Mouse (Mus musculus): ENCODE measurements around the gene Stard13. TPM values are rescaled to one million over a fixed set of nuclear protein-coding genes. Genes with fewer than 3 reads are reported as not detected.

Stard13 gene
- total RNA-seq, 2 experiments from 2014 or later = not detected

GRCm38 (mm10) chr5:151149509-151149908 is 84.1 kb downstream of the Stard13 start:
- no peak for ATAC-seq (replicated peaks; ENCODE audit: low FRiP score, poor library complexity, severe bottlenecking)

- ATAC-seq (replicated peaks; ENCODE audit: low FRiP score, poor library complexity, severe bottlenecking) = no peak
Observed at GRCm38 (mm10) chr5:151148079-151148478, 85.6 kb downstream of the Stard13 start.

- ATAC-seq (replicated peaks; ENCODE audit: low FRiP score, poor library complexity, severe bottlenecking) = no peak
Observed at GRCm38 (mm10) chr5:151145807-151146206, 87.8 kb downstream of the Stard13 start.

- ATAC-seq (replicated peaks; ENCODE audit: low FRiP score, poor library complexity, severe bottlenecking) = no peak
Observed at GRCm38 (mm10) chr5:151143955-151144354, 89.7 kb downstream of the Stard13 start.

- ATAC-seq (replicated peaks; ENCODE audit: low FRiP score, poor library complexity, severe bottlenecking) = no peak
Observed at GRCm38 (mm10) chr5:151142671-151143601, 90.7 kb downstream of the Stard13 start.

GRCm38 (mm10) chr5:151142241-151142640 is 91.4 kb downstream of the Stard13 start:
- ATAC-seq (replicated peaks; ENCODE audit: low FRiP score, poor library complexity, severe bottlenecking) = no peak

GRCm38 (mm10) chr5:151137901-151138300 is 95.7 kb downstream of the Stard13 start:
- ATAC-seq (replicated peaks; ENCODE audit: low FRiP score, poor library complexity, severe bottlenecking) = no peak

GRCm38 (mm10) chr5:151137311-151137710 is 96.3 kb downstream of the Stard13 start:
- no peak for ATAC-seq (replicated peaks; ENCODE audit: low FRiP score, poor library complexity, severe bottlenecking)

GRCm38 (mm10) chr5:151135965-151136364 is 97.7 kb downstream of the Stard13 start:
- ATAC-seq (replicated peaks; ENCODE audit: low FRiP score, poor library complexity, severe bottlenecking) = no peak

- no peak for ATAC-seq (replicated peaks; ENCODE audit: low FRiP score, poor library complexity, severe bottlenecking)
Observed at GRCm38 (mm10) chr5:151135078-151135826, 98.4 kb downstream of the Stard13 start.

GRCm38 (mm10) chr5:151134202-151134601 is 99.4 kb downstream of the Stard13 start:
- no peak for ATAC-seq (replicated peaks; ENCODE audit: low FRiP score, poor library complexity, severe bottlenecking)

- no peak for ATAC-seq (replicated peaks; ENCODE audit: low FRiP score, poor library complexity, severe bottlenecking)
Observed at GRCm38 (mm10) chr5:151133744-151134143, 99.9 kb downstream of the Stard13 start.

GRCm38 (mm10) chr5:151129762-151130161 is 103.9 kb downstream of the Stard13 start:
- ATAC-seq (replicated peaks; ENCODE audit: low FRiP score, poor library complexity, severe bottlenecking) = no peak

GRCm38 (mm10) chr5:151127298-151127717 is 106.3 kb downstream of the Stard13 start:
- no peak for ATAC-seq (replicated peaks; ENCODE audit: low FRiP score, poor library complexity, severe bottlenecking)

- ATAC-seq (replicated peaks; ENCODE audit: low FRiP score, poor library complexity, severe bottlenecking) = no peak
Observed at GRCm38 (mm10) chr5:151126608-151127005, 107.0 kb downstream of the Stard13 start.

GRCm38 (mm10) chr5:151125985-151126607 is 107.5 kb downstream of the Stard13 start:
- no peak for ATAC-seq (replicated peaks; ENCODE audit: low FRiP score, poor library complexity, severe bottlenecking)

- no peak for ATAC-seq (replicated peaks; ENCODE audit: low FRiP score, poor library complexity, severe bottlenecking)
Observed at GRCm38 (mm10) chr5:151117846-151118245, 115.8 kb downstream of the Stard13 start.

GRCm38 (mm10) chr5:151116192-151116887 is 117.3 kb downstream of the Stard13 start:
- ATAC-seq (replicated peaks; ENCODE audit: low FRiP score, poor library complexity, severe bottlenecking) = no peak

- ATAC-seq (replicated peaks; ENCODE audit: low FRiP score, poor library complexity, severe bottlenecking) = no peak
Observed at GRCm38 (mm10) chr5:151112743-151113142, 120.9 kb downstream of the Stard13 start.

All from erythroid progenitor cell, adult 5-6 weeks (primary cell).